Mouse (Mus musculus) thymus, postnatal 25 days (tissue): Measurements from ENCODE around the gene Lingo3.

Experiments used
- DNase-seq: peaks from one replicate; pipeline ENCODE4 v3.0.0; 2022

Lingo3 gene

GRCm38 (mm10) chr10:80843931-80844547 is at the start of gene Lingo3:
Gene Lingo3 (minus strand): TSS chr10:80844039.
- DNase-seq, result no peak

- no peak for DNase-seq
Measured at GRCm38 (mm10) chr10:80887181-80887580, 43.3 kb upstream of the Lingo3 start.

DNA sequence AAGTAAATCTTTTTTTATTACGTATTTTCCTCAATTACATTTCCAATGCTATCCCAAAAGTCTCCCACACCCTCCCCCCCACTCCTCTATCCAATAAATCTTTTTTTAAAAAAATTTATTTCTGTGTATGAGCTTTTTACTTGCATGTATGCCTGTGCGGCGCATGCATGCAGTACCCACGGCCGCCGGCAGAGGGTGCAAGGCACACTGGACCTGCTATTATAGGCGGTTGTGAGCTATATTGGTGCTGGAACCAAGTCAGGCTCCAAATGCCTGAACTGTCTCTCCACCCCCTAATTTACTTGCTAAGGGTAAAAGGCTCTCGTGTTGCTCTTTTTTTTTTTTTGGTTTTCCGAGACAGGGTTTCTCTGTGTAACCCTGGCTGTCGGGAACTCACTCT is 37.5 kb upstream of the Lingo3 start:
- peak; percentile 84 for DNase-seq

DNA sequence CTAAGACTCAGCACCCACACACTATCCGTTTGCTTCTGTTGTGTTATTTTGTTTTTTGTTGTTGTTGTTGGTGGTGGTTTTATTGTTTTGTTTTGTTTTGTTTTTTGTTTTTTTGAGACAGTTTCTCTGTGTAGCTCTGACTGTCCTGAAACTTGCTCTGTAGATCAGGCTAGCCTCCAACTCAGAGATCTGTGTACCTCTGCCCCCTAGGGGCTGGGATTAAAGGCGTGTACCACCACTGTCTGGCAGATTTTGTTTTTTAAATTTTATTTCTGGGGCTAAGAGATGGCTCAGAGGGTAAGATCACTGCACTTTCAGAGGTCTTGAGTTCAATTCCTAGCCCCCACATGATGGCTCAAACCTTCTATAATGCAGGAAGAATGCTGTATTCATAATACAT is 37.1 kb upstream of the Lingo3 start:
- DNase-seq, result no peak

- peak; percentile 76 for DNase-seq
Measured at GRCm38 (mm10) chr10:80880131-80880641, 36.3 kb upstream of the Lingo3 start.

DNA sequence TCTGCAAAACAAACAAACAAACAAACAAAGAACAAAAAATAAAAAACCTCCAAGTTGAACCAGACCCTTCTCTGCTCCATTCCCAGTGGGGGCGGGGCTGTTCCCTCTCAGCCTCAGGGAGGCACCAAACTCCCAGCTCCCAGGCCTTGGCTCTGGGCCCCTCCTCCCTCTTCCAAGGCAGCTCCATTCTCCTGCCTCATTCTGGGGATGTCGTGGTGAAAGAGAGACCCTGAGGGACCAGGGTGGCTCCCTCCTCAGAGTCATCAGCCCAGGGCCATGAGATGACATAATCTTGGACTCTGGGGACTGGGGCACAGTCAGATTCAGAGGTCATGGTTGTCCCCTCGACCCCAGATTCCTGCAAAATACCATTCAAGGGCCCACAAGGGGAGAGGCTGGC is 32.8 kb upstream of the Lingo3 start:
- no peak for DNase-seq

DNA sequence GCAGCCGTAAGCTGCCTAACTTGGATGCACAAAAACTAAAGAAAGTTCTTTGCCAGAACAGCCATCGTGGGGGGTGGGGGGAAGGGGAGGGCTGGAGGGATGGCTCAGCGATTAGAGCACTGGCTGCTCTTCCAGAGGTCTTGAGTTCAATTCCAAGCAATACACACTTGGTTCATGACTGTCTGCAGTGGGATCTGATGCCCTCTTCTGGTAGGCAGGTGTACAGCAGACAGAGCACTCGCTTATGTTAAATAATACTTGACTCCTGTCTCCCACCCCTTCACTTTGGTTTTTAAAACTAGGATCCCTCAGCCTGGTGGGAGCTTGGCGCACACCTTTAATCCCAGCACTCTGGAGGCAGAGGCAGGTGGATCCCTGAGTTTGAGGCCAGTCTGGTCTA is 32.2 kb upstream of the Lingo3 start:
- peak; percentile 68 for DNase-seq

DNA sequence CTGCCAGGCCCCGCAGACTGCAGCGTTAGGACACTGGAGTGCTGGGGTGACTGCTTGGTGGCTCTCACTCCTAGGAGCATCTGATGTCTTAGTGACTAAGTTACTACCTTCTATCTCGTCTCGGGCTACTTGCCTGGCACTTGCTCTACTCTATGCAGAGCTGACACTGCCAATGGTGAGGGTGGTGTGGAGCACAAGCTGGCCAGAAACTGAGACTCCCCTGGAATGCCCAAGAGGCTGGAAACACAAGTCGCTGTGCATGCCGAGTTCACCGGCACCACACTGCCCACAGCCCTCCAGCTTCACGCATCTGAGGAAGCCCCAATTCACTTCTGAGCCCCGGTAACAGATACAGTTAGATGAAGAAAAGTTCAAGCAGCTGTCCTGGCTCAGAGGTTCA is 30.2 kb upstream of the Lingo3 start:
- DNase-seq, result no peak

DNA sequence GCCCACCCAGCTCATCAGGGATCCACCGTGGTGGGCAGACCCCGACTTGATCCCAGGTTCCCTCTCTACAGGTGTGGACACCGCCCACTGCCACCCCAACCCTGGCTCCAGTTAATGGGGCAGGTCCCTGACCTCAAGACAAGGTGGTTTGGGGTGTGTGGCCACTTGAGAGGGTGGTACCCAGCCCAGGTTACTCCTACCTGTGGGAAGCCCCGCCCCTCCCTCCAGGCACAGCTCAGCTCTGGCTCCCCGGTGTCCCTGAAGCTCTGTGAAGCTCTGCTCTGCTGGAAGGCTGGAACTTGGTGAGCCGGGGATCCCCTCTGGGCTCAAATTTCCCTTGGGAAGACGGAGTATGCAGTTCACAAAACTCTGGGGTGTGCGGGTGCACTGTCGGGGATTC is 27.7 kb upstream of the Lingo3 start, which contains the start of gene Tmprss9:
TSS of gene Tmprss9 (plus strand) at position 268 of the 400 bp plus-strand sequence.
- no peak for DNase-seq

- DNase-seq, result no peak
Measured at GRCm38 (mm10) chr10:80870993-80871392, 27.2 kb upstream of the Lingo3 start.

DNA sequence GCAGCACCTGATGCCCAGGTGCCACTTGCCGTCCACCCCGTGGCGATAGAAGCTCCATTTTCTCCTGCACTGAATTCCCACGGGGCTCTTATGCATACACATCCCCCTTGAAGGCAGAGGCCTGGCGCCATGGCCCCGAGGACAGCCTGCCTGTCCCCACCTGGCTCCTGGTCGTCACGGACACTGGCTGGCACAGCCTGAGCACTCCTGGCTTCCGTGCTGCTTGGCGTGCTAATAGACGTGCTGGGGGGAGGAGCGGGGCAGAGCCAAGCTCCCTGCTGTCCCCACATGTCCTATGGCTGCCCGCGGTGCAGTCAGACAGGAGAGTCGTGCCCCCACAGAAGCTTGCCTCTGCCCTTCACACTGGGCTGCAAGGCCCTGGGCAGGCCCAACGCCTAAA is 20.6 kb upstream of the Lingo3 start:
- no peak for DNase-seq

DNA sequence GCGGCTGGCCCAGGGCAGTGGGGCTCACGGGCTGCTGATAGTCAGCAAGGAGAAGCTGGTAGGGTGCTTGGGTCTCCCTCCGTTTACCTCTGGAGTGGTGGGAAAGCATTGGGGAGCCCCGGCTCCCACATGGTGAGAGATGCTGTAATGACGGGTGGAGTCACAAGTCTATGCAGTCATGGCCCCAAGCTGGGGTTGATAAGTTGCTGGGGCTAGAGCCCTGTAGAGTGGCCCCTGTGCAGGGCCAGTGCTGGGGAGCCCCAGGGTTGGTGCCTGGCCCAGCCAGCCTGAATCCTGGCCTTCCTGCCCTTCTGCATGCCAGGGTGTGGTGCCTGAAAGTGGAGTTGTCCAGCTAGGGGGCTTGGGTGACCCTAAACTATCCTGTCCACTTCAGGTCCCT is 18.5 kb upstream of the Lingo3 start:
- DNase-seq, result no peak

GRCm38 (mm10) chr10:80858350-80858935 is 14.6 kb upstream of the Lingo3 start:
- DNase-seq, result no peak

DNA sequence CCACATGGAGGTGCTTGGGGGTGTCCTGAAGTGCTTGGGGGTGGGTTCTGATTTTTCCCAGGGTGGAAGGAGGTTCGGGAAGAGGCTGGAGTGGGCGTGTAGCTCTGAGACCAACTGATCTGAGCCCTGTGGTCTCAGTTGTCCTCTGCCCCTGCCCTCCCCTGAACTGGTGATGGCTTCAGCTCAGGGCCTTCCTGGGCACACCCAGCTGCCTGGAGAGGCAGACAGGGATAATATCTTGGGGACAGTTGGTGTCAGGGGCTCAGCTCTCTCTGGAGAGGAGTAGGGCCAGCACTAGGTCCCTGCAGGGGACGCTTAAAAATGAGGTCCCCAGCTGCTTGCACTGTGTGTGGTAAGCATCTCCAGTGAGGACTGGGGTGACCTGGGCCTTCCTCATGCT is 14.0 kb upstream of the Lingo3 start:
- DNase-seq, result no peak

DNA sequence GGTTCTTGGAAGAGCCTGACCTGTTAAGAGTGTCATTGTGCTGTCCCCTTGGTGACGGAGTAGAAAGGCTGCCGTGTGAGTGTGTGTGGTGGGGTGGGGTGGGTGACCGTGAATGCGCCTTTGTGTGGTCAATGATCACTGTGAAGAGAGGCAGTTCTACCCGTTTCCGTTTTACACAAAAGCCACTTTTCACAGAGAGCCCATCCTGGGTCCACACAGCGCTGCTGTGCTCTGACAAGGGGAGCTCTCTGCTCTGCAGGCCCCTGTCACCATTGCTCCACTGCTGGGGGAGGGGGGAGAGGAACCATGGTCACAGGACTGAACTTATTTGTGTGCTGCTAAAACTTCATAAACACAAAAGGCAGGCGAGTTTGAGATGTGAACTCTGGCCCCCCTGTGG is 13.5 kb upstream of the Lingo3 start:
- DNase-seq, result no peak

DNA sequence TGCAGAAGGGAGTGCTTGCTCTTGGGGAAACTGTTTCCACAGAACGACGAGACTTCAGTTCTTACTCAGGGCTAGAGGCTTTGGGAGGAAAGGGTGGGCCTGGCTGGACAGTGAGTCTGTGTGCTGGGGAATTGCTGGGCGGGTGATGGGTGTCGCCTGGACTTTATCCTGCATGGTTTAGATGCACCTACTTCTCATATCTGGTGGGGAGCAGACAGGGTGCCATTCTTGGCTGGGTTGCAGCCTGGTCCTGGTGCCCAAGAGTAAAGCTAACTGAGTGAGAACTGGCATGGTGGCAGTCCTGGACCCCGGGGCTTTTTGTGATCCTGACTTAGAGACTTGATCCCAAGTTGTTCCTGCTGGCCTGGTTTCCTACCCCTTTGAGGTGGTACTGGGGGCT is 13.1 kb upstream of the Lingo3 start:
- no peak for DNase-seq

DNA sequence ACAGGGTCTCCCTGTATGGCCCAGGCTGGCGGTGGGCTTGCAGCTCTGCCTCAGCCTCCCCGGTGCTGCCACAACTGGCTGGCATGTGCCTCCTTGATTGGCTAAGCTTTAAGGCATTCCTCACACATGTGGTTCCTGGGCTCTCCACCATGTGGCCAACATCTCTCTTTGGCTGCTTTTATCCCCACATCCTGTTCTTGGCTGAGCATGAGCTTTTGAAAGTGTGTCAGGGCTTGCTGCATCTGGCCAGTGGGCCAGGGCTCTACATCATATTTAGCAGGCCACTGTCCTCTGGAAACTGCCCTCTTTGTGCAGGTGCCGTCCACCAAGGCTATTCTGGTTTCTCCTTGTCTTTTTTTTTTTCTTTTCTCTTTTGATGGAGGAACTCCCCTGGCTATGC is 12.4 kb upstream of the Lingo3 start:
- no peak for DNase-seq

GRCm38 (mm10) chr10:80855749-80856073 is 11.9 kb upstream of the Lingo3 start:
- no peak for DNase-seq

DNA sequence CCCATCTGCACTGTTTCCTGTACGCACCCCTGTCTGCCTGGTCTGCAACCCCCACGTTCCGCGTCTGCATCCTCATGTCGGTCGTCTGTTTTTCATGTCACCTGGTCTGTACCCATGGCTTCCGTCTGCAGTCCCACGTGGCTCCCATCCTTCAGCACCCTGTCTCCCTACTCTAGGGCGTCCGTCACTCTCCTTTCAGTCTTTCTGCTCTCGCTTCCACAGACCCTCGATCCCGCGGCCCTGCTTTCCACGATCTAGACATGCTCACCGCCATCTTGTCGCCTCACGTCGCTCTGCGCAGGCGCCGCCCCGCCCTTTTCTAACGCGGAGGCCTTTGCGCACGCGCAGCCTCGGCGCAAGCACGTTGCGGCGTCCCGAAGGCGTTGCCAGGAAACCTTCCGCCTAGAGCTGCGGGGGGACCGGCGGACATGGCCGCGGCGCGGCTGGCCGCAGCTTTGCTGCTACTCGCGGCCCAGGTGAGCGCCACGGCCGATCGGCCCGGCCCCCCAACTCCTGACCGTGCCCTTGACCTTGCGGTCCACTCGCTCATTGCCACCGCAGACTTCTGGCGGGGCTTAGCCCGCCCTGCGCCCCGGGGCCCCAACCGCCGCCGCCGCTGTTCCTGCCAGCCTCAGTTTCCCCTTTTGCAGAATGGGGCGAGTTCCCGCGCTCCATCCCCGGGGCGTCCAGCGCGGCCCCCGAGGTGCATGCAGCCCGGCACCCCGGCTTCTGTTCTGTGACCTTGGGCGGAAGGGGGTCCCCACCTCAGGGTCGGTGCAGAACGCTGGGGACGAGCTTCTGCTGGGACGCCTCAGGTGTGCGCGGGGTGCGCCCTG is 11.3 kb upstream of the Lingo3 start, which contains the start of the genes Lsm7 and Sppl2b:
TSS of gene Lsm7 (minus strand) at position 297 of the 836 bp plus-strand sequence.
TSS of gene Sppl2b (plus strand) at position 363 of the 836 bp plus-strand sequence.
- peak; percentile 99 for DNase-seq

- DNase-seq, result peak; percentile 75
Measured at GRCm38 (mm10) chr10:80848571-80848970, 4.7 kb upstream of the Lingo3 start.

DNA sequence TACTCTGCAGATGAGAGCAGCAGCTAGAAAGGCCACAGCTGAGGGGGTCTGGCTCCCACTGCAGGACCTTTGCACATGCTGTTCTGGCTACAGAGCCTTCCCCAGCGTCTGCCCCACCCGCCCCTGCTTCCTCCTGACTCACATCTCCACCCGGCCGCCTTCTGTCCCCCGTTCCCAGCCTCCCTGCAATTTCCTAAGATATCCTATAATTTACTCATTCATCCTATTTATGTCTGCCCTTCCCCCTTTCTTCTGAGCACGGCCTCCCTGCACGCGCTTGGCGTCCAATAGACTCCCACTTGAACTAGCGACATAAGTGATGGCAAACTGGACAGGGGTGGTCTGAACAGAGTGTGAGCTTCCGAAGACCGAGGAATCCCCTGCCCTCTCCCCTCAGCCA is 1.9 kb upstream of the Lingo3 start:
- no peak for DNase-seq

- no peak for DNase-seq
Measured at GRCm38 (mm10) chr10:80845055-80845693, 1.3 kb upstream of the Lingo3 start.
